Mouse (Mus musculus) lung, embryonic 15.5 days (tissue): ENCODE results near the gene Dmd. TPM values are rescaled to one million over a fixed set of nuclear protein-coding genes. Genes with fewer than 3 reads are reported as not detected.

Experiments used
- ATAC-seq: fragments of 200-750 bp; cut with Nextera tagmentation; 2 replicates; pipeline ENCODE4 v1.8.0; 2017; ENCODE audit warnings: moderate number of reproducible peaks, borderline replicate concordance; ENCODE audit not compliant: low FRiP score, low TSS enrichment; ENCODE audit errors: extremely low read depth
- H3K27ac ChIP-seq: fragments of 300-500 bp; sonication (generic); 2 replicates; pipeline ENCODE4 v1.5.1; 2015; ENCODE audit warnings: moderate library complexity, mild to moderate bottlenecking, inconsistent platforms
- H3K27me3 ChIP-seq: fragments of 300-500 bp; sonication (generic); 2 replicates; pipeline ENCODE4 v1.6.1; 2015; ENCODE audit warnings: inconsistent platforms
- H3K36me3 ChIP-seq: fragments of 300-500 bp; sonication (generic); 2 replicates; pipeline ENCODE4 v1.6.1; 2015; ENCODE audit warnings: inconsistent platforms
- H3K4me1 ChIP-seq: fragments of 300-500 bp; sonication (generic); 2 replicates; pipeline ENCODE4 v1.6.1; 2015; ENCODE audit warnings: inconsistent platforms
- H3K4me2 ChIP-seq: fragments of 300-500 bp; sonication (generic); 2 replicates; pipeline ENCODE4 v1.6.1; 2015; ENCODE audit warnings: inconsistent platforms, mild to moderate bottlenecking, moderate library complexity
- H3K4me3 ChIP-seq: fragments of 300-500 bp; sonication (generic); 2 replicates; pipeline ENCODE4 v1.5.1; 2015; ENCODE audit warnings: mild to moderate bottlenecking, inconsistent platforms
- H3K9ac ChIP-seq: fragments of 300-500 bp; sonication (generic); 2 replicates; pipeline ENCODE4 v1.6.1; 2015; ENCODE audit warnings: inconsistent platforms
- H3K9me3 ChIP-seq: fragments of 300-500 bp; sonication (generic); 2 replicates; pipeline ENCODE4 v1.6.1; 2016; ENCODE audit warnings: inconsistent platforms
- WGBS: fragments of 180-500 bp; shearing (Covaris S2); methylation state at CpG from one replicate; pipeline ENCODE4 v1.1.7; 2015; 5-methylcytosine and 5-hydroxymethylcytosine counted together
- polyA plus RNA-seq: library from polyadenylated mRNA; unstranded; fragments of >200 nt; fragmentation: Nextera tagmentation; extraction: Ambion mirVana; gene quantifications from 2 replicates; pipeline ENCODE4 v1.2.1, GENCODE M21; 2015

Dmd gene
- polyA plus RNA-seq, 1 experiment from 2014 or later: 28.1 TPM

GRCm38 (mm10) chrX:84436556-84436955 lies 1487.9 kb downstream of the Dmd start:
- no peak overlapping the region for H3K4me3 ChIP-seq

GRCm38 (mm10) chrX:84442996-84443395 lies 1494.3 kb downstream of the Dmd start:
- Histone ChIP-seq H3K27ac (no peak overlapping the region), H3K4me1 (no peaks in the 10 kb centered on the region), H3K4me2 (no peak overlapping the region), H3K4me3 (no peak overlapping the region), H3K9me3 (no peaks in the 10 kb centered on the region), H3K27me3 (no peaks in the 10 kb centered on the region), H3K36me3 (no peaks in the 10 kb centered on the region), H3K9ac (no peak overlapping the region)
- ATAC-seq: no peak
- 72% methylated on average over 3 of the region's 3 CpGs for WGBS

More at GRCm38 (mm10) chrX:84436556-84436955, 1487.9 kb downstream of the Dmd start:
- Histone ChIP-seq H3K9ac (no peak overlapping the region), H3K4me1 (no peaks in the 10 kb centered on the region), H3K27ac (no peak overlapping the region), H3K9me3 (no peaks in the 10 kb centered on the region), H3K4me2 (no peak overlapping the region), H3K36me3 (no peaks in the 10 kb centered on the region), H3K27me3 (no peaks in the 10 kb centered on the region)
- 67% methylated on average over 4 of the region's 4 CpGs for WGBS
- ATAC-seq: no peak

- no peaks in the 10 kb centered on the region for H3K27me3 ChIP-seq
- H3K4me2 ChIP-seq: no peak overlapping the region
- WGBS: 59% methylated on average over 3 of the region's 3 CpGs
- H3K27ac ChIP-seq: no peak overlapping the region
- no peak overlapping the region for H3K4me3 ChIP-seq
- H3K4me1 ChIP-seq: no peaks in the 10 kb centered on the region
- no peak for ATAC-seq
- no peaks in the 10 kb centered on the region for H3K9me3 ChIP-seq
- H3K36me3 ChIP-seq: no peaks in the 10 kb centered on the region
- no peak overlapping the region for H3K9ac ChIP-seq
Observed at GRCm38 (mm10) chrX:84443985-84444384, 1495.3 kb downstream of the Dmd start.

- H3K4me3 ChIP-seq: no peak overlapping the region
- no peak overlapping the region for H3K9ac ChIP-seq
- H3K9me3 ChIP-seq: no peaks in the 10 kb centered on the region
- no peak overlapping the region for H3K27ac ChIP-seq
- ATAC-seq: no peak
- no peaks in the 10 kb centered on the region for H3K36me3 ChIP-seq
- no peak overlapping the region for H3K4me2 ChIP-seq
- no peaks in the 10 kb centered on the region for H3K4me1 ChIP-seq
- H3K27me3 ChIP-seq: no peaks in the 10 kb centered on the region
Observed at GRCm38 (mm10) chrX:84444638-84445037, 1496.0 kb downstream of the Dmd start.

- no peak overlapping the region for H3K4me3 ChIP-seq
- H3K36me3 ChIP-seq: no peaks in the 10 kb centered on the region
- H3K4me2 ChIP-seq: no peak overlapping the region
- no peaks in the 10 kb centered on the region for H3K27me3 ChIP-seq
- no peaks in the 10 kb centered on the region for H3K9me3 ChIP-seq
- H3K9ac ChIP-seq: no peak overlapping the region
- H3K4me1 ChIP-seq: no peaks in the 10 kb centered on the region
- no peak overlapping the region for H3K27ac ChIP-seq
- 85% methylated on average over 1 of the region's 1 CpGs for WGBS
- ATAC-seq: no peak
Observed at GRCm38 (mm10) chrX:84454473-84454872, 1505.8 kb downstream of the Dmd start.

GRCm38 (mm10) chrX:84514650-84515366 lies 1566.1 kb downstream of the Dmd start:
- ATAC-seq: peak; percentile 49; the same call in 1 of the 2 replicates
- no peaks in the 10 kb centered on the region for H3K4me1 ChIP-seq

GRCm38 (mm10) chrX:84551995-84552394 lies 1603.3 kb downstream of the Dmd start:
- no peak for ATAC-seq
- Histone ChIP-seq H3K4me2 (no peak overlapping the region), H3K4me3 (no peak overlapping the region)

More at GRCm38 (mm10) chrX:84514650-84515366, 1566.1 kb downstream of the Dmd start:
- Histone ChIP-seq H3K4me3 (no peak overlapping the region), H3K9me3 (no peaks in the 10 kb centered on the region), H3K27me3 (no peaks in the 10 kb centered on the region), H3K4me2 (no peak overlapping the region), H3K9ac (no peak overlapping the region), H3K27ac (peak overlapping the region; percentile 10; the same call in 1 of the 2 replicates), H3K36me3 (no peaks in the 10 kb centered on the region)
- 32% methylated on average over 3 of the region's 3 CpGs for WGBS

GRCm38 (mm10) chrX:84553441-84553840 lies 1604.8 kb downstream of the Dmd start:
- H3K4me3 ChIP-seq: no peak overlapping the region
- no peak for ATAC-seq
- no peak overlapping the region for H3K9ac ChIP-seq
- H3K27me3 ChIP-seq: no peaks in the 10 kb centered on the region
- no peaks in the 10 kb centered on the region for H3K36me3 ChIP-seq
- no peak overlapping the region for H3K27ac ChIP-seq
- H3K4me1 ChIP-seq: no peaks in the 10 kb centered on the region
- no peaks in the 10 kb centered on the region for H3K9me3 ChIP-seq
- H3K4me2 ChIP-seq: no peak overlapping the region
- 9% methylated on average over 1 of the region's 1 CpGs for WGBS

More at GRCm38 (mm10) chrX:84551995-84552394, 1603.3 kb downstream of the Dmd start:
- 73% methylated on average over 1 of the region's 1 CpGs for WGBS
- Histone ChIP-seq H3K27ac (no peak overlapping the region), H3K36me3 (no peaks in the 10 kb centered on the region), H3K9ac (no peak overlapping the region), H3K4me1 (no peaks in the 10 kb centered on the region), H3K27me3 (no peaks in the 10 kb centered on the region), H3K9me3 (no peaks in the 10 kb centered on the region)

GRCm38 (mm10) chrX:84598476-84598875 lies 1649.8 kb downstream of the Dmd start:
- no peak overlapping the region for H3K4me3 ChIP-seq
- no peaks in the 10 kb centered on the region for H3K27me3 ChIP-seq
- H3K36me3 ChIP-seq: no peaks in the 10 kb centered on the region
- no peak overlapping the region for H3K4me2 ChIP-seq
- no peaks in the 10 kb centered on the region for H3K4me1 ChIP-seq
- no peak overlapping the region for H3K9ac ChIP-seq
- no peak overlapping the region for H3K27ac ChIP-seq
- H3K9me3 ChIP-seq: no peaks in the 10 kb centered on the region
- ATAC-seq: no peak

- Histone ChIP-seq H3K4me3 (no peak overlapping the region), H3K36me3 (no peaks in the 10 kb centered on the region), H3K9me3 (no peaks in the 10 kb centered on the region), H3K27me3 (no peaks in the 10 kb centered on the region), H3K9ac (no peak overlapping the region), H3K4me2 (no peak overlapping the region), H3K27ac (no peak overlapping the region), H3K4me1 (no peaks in the 10 kb centered on the region)
- ATAC-seq: no peak
Observed at GRCm38 (mm10) chrX:84640446-84640845, 1691.8 kb downstream of the Dmd start.

- 47% methylated on average over 4 of the region's 4 CpGs for WGBS
- ATAC-seq: no peak
- H3K27ac ChIP-seq: no peak overlapping the region
Observed at GRCm38 (mm10) chrX:84747683-84748082, 1799.0 kb downstream of the Dmd start.

GRCm38 (mm10) chrX:84860012-84860647 lies 1911.5 kb downstream of the Dmd start:
- no peak overlapping the region for H3K4me2 ChIP-seq
- H3K36me3 ChIP-seq: no peaks in the 10 kb centered on the region
- WGBS: 24% methylated on average over 3 of the region's 3 CpGs
- peak; percentile 57; the same call in 1 of the 2 replicates for ATAC-seq
- H3K27ac ChIP-seq: no peak overlapping the region
- no peaks in the 10 kb centered on the region for H3K9me3 ChIP-seq
- no peak overlapping the region for H3K9ac ChIP-seq
- no peak overlapping the region for H3K4me3 ChIP-seq
- no peaks in the 10 kb centered on the region for H3K27me3 ChIP-seq
- H3K4me1 ChIP-seq: no peaks in the 10 kb centered on the region

More at GRCm38 (mm10) chrX:84747683-84748082, 1799.0 kb downstream of the Dmd start:
- H3K9ac ChIP-seq: no peak overlapping the region
- H3K4me3 ChIP-seq: no peak overlapping the region
- no peaks in the 10 kb centered on the region for H3K9me3 ChIP-seq
- H3K27me3 ChIP-seq: no peaks in the 10 kb centered on the region
- no peak overlapping the region for H3K4me2 ChIP-seq
- no peaks in the 10 kb centered on the region for H3K36me3 ChIP-seq
- no peaks in the 10 kb centered on the region for H3K4me1 ChIP-seq
